Mouse (Mus musculus): ENCODE data around the gene Trappc13. TPM values are rescaled to one million over a fixed set of nuclear protein-coding genes. Genes with fewer than 3 reads are reported as not detected.
"Not testable (repeated sequence)": the region's sequence is repeated elsewhere in the genome, so short reads cannot be mapped to it uniquely, and the experiment has no call there.

Gene Trappc13
- polyA plus RNA-seq (2016; fragmentation: Nextera tagmentation; extraction: Ambion mirVana) = 52.7 and 54.5 TPM in 2 replicates

DNA sequence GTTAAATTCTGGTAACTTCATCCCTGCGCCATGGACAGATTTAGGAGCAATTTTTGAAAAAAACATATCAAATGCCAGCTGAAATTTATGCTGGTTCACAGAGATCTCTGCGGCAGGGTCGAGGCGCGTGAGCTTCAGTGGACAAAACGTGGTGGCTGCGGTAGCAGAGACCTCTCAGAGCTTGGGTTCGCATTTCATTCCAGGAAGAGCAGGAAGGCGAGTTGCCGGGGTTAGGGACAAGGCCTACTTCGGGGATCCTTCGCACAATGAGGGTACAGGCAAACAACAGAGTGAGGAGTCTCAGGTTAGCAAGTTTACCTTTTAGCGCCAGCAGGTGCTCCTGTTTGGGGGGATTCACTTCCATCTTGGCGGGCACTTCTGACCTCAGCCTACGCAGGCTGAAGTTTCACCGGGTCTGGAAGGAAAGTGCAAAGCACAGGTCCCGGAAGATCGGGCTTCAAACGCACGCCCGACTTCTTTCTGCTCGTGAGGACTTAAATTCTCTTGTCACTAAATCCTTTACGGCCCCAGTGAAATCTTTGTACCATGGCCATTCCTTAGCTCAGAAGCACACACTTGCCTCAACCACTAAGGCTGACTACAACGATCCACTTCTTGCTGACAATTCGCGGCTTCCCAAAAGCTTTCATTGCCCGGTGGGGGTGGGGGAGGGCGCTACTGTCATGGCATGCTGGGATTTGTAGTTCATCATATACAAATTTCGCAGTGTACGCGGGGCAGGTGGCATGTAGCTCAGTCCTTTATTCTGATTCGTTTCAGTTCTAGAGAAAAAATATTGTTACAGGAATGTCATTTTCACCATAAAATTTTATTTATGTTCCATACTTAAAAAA lies at the start of gene Trappc13:
Gene Trappc13, minus strand, starts transcription at position 674 of the 854 bp plus-strand sequence.
- peak within 1 kb of the TSS; percentile 82 for H3K27ac ChIP-seq (ENCODE audit: poor library complexity, severe bottlenecking)
- H3K4me3 ChIP-seq = peak within 1 kb of the TSS; percentile 72
- no peaks in the 10 kb centered on the region for H3K9me3 ChIP-seq (replicated peaks)
- peaks cover 10% of the 10 kb centered on the region; the same call in 1 of the 2 replicates for H3K36me3 ChIP-seq
- peak within 1 kb of the TSS; percentile 71 for H3K4me2 ChIP-seq
- no peaks in the 10 kb centered on the region for H3K27me3 ChIP-seq (replicated peaks)
- H3K9ac ChIP-seq = peak within 1 kb of the TSS; percentile 91
- ATAC-seq (ENCODE audit: insufficient number of reproducible peaks, low FRiP score) = peak; percentile 89
- peaks cover 5% of the 10 kb centered on the region for H3K4me1 ChIP-seq (replicated peaks)
- under 1% methylated on average over 32 of the region's 32 CpGs for WGBS

DNA sequence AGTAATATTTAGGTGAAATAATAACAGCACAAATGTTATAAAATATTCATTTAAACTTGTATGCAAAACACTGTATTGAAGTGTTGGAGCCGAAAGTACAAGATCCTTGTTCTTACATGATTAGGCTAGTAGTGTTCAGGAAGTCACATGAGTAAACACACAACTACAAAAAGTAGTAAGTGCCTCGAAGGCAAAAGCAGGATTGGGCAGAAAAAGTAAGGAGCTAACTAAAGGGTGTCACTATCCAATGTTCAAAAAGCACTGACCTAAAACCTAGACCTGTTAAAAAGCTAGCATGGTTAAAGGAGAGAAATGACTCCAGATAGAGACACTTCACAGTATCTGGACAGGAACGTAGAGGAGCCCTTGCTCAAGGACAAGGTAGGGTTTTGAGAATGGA lies 49.2 kb upstream of the Trappc13 start:
- WGBS = 49% methylated on average over 3 of the region's 3 CpGs
- peak overlapping the region; percentile 75 for H3K4me3 ChIP-seq
- no peaks in the 10 kb centered on the region for H3K27me3 ChIP-seq (replicated peaks)
- H3K27ac ChIP-seq (ENCODE audit: poor library complexity, severe bottlenecking) = no peak overlapping the region
- H3K9me3 ChIP-seq (replicated peaks) = no peaks in the 10 kb centered on the region
- H3K4me1 ChIP-seq (replicated peaks) = peaks cover 8% of the 10 kb centered on the region; the same call in 1 of the 2 replicates
- peak overlapping the region; percentile 84 for H3K9ac ChIP-seq
- no peak for ATAC-seq (ENCODE audit: insufficient number of reproducible peaks, low FRiP score)
- peak overlapping the region; percentile 80 for H3K4me2 ChIP-seq
- peaks cover 7% of the 10 kb centered on the region for H3K36me3 ChIP-seq

DNA sequence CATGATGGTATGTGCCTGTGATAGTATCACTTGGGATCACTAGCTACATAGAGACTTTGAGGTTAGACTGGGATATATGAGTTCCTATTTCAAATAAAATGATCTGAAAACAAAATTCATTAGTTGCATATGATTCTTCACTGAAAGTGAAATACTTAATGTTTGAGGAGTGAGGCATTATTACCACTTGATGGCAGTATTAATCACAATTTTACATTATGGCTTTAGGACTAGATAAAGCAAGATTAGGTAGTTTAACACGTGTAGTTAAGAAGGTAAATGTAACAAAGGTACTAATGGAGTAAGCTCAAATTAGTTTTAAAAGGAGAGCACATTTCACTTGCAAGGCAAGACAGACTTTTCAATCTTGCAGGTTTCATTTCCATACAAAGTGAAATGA lies 26.0 kb upstream of the Trappc13 start:
- H3K27me3 ChIP-seq (replicated peaks) = no peaks in the 10 kb centered on the region
- H3K4me3 ChIP-seq = no peak overlapping the region
- H3K9me3 ChIP-seq (replicated peaks) = no peaks in the 10 kb centered on the region
- H3K9ac ChIP-seq = no peak overlapping the region
- H3K4me1 ChIP-seq (replicated peaks) = no peaks in the 10 kb centered on the region
- H3K36me3 ChIP-seq = peaks cover 24% of the 10 kb centered on the region
- H3K4me2 ChIP-seq = no peak overlapping the region
- no peak overlapping the region for H3K27ac ChIP-seq (ENCODE audit: poor library complexity, severe bottlenecking)
- WGBS = 60% methylated on average over 1 of the region's 1 CpGs
- ATAC-seq (ENCODE audit: insufficient number of reproducible peaks, low FRiP score) = no peak

DNA sequence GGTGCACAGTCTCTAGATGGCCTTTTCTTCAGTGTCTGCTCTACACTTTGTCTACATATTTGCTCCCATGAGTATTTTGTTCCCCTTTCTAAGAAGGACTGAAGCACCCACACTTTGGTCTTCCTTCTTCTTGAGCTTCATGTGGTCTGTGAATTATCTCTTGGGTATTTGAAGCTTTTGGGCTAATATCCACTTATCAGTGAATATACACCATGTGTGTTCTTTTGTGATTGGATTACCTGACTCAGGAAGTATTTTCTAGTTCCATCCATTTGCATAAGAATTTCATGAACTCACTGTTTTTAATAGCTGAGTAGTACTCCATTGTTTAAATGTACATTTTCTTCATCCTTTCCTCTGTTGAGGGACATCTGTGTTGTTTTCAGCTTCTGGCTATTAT lies 17.6 kb upstream of the Trappc13 start:
- not testable (repeated sequence) for H3K27me3 ChIP-seq (replicated peaks); H3K4me3 ChIP-seq; H3K4me1 ChIP-seq (replicated peaks); H3K4me2 ChIP-seq; H3K9me3 ChIP-seq (replicated peaks); H3K27ac ChIP-seq (ENCODE audit: poor library complexity, severe bottlenecking); ATAC-seq (ENCODE audit: insufficient number of reproducible peaks, low FRiP score); H3K9ac ChIP-seq
- H3K36me3 ChIP-seq = peaks cover 41% of the 10 kb centered on the region

DNA sequence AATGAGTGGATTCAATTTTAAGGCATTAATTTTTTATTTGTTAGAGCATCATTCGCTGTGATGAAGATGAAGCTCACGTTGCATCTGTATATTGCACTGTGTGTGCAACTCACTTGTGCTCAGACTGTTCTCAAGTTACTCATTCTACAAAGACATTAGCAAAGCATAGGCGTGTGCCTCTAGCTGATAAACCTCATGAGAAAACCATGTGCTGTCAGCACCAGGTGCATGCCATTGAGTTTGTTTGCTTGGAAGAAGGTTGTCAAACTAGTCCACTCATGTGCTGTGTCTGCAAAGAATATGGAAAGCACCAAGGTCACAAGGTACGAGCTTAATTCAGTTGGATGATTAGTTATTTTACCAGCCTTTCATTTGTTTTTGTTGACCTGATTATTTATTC lies 9.1 kb upstream of the Trappc13 start:
- Histone ChIP-seq H3K4me3 (no peak overlapping the region), H3K9me3 (replicated peaks) (no peaks in the 10 kb centered on the region), H3K4me2 (no peak overlapping the region), H3K4me1 (replicated peaks) (no peaks in the 10 kb centered on the region), H3K9ac (no peak overlapping the region), H3K36me3 (peaks cover 41% of the 10 kb centered on the region), H3K27me3 (replicated peaks) (no peaks in the 10 kb centered on the region), H3K27ac (ENCODE audit: poor library complexity, severe bottlenecking) (no peak overlapping the region)
- 66% methylated on average over 4 of the region's 4 CpGs for WGBS
- ATAC-seq (ENCODE audit: insufficient number of reproducible peaks, low FRiP score) = no peak

DNA sequence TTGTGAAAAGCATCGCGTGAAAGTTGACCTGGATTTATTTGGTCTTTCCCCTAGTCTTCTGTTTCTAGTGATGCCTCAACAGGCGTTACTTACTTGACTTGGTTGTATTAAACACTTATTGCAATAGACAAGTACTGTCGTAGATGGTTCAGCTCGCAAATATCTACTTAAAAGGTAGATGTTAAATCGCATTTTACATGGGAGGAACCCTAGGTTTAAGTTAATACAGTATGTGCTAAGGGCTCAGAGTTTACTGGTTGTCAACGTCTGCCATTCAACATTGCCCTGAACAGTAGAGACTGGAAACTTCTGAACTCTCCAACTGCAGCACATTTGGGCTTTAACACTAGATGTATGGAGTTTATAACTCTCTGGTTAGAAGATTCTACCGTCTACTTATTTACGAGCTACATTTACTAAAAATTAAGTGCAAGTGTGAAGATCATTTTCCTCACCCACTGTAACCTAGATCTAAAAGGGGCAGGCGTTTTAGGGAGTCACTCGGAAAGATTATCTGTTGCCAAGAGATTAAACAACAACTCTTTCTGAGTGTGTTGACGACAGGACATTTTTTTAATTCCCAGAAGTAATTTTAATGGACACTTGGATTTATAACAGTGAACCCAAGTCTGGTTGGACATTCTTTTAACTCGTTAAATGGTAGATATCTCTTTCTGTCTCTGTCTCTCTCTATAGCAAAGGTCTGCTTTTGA lies 1.1 kb upstream of the Trappc13 start:
- Histone ChIP-seq H3K4me3 (peak overlapping the region; percentile 72), H3K9ac (peak overlapping the region; percentile 91), H3K4me2 (peak overlapping the region; percentile 67), H3K9me3 (replicated peaks) (no peaks in the 10 kb centered on the region), H3K36me3 (peaks cover 16% of the 10 kb centered on the region; the same call in 1 of the 2 replicates), H3K4me1 (replicated peaks) (peaks cover 5% of the 10 kb centered on the region), H3K27me3 (replicated peaks) (no peaks in the 10 kb centered on the region), H3K27ac (ENCODE audit: poor library complexity, severe bottlenecking) (peak overlapping the region; percentile 79)
- ATAC-seq (ENCODE audit: insufficient number of reproducible peaks, low FRiP score) = peak; percentile 1; the same call in 1 of the 2 replicates
- WGBS = 13% methylated on average over 13 of the region's 13 CpGs

DNA sequence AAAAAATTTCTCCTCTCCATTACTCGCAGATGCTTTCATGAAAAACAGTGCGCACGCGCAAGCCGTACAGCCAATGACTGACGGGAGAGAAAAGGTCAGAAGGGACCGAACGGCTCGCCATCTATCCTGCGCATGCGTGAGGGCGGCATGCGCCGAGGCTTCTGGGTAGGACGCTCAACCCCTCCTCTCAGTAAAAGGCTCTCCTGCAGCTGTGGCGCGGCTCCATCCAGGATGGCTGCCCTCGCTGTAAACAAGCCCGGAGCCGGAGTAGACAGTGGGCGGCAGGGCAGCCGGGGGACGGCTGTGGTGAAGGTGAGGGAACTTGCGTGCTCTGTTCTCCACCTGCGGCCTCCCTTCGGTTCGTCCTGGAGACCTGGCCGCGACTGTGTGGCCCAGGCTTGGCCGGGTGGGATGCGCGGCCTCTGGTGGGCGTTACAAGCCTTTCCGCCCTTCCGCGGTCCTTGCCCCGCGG lies 417 bp upstream of the Trappc13 start, which contains the start of gene Trim23:
Gene Trim23, plus strand, starts transcription at position 148 of the 472 bp plus-strand sequence.
- H3K27me3 ChIP-seq (replicated peaks) = no peaks in the 10 kb centered on the region
- H3K4me2 ChIP-seq = peak within 1 kb of the TSS; percentile 71
- peak within 1 kb of the TSS; percentile 72 for H3K4me3 ChIP-seq
- under 1% methylated on average over 38 of the region's 38 CpGs for WGBS
- peaks cover 5% of the 10 kb centered on the region for H3K4me1 ChIP-seq (replicated peaks)
- H3K9ac ChIP-seq = peak within 1 kb of the TSS; percentile 91
- peak; percentile 100 for ATAC-seq (ENCODE audit: insufficient number of reproducible peaks, low FRiP score)
- H3K27ac ChIP-seq (ENCODE audit: poor library complexity, severe bottlenecking) = peak within 1 kb of the TSS; percentile 82
- H3K36me3 ChIP-seq = peaks cover 15% of the 10 kb centered on the region; the same call in 1 of the 2 replicates
- no peaks in the 10 kb centered on the region for H3K9me3 ChIP-seq (replicated peaks)

DNA sequence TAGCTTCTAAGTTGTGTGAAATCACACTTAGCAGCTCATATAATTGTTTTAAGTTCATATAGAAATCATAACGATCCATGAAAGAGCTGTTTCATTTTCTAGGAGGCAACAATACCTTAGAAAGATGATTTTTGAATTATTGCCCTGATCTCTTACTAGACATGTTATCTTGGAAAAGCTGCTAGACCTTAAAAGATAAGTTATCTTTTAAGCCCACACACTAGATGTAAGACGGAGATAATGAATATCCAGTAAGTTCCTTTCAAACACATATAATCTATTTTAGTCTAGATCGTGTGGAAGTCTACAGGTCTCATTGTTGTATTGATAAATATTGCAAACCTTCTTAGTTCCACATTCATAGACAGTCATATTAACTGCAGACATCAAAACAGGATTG lies 1.4 kb downstream of the Trappc13 start:
- Histone ChIP-seq H3K27me3 (replicated peaks) (no peaks in the 10 kb centered on the region), H3K36me3 (peaks cover 5% of the 10 kb centered on the region; the same call in 1 of the 2 replicates), H3K9me3 (replicated peaks) (no peaks in the 10 kb centered on the region), H3K4me2 (peak overlapping the region; percentile 60), H3K27ac (ENCODE audit: poor library complexity, severe bottlenecking) (no peak overlapping the region), H3K4me3 (peak overlapping the region; percentile 29), H3K9ac (no peak overlapping the region), H3K4me1 (replicated peaks) (peaks cover 9% of the 10 kb centered on the region)
- WGBS = 64% methylated on average over 3 of the region's 3 CpGs
- no peak for ATAC-seq (ENCODE audit: insufficient number of reproducible peaks, low FRiP score)

DNA sequence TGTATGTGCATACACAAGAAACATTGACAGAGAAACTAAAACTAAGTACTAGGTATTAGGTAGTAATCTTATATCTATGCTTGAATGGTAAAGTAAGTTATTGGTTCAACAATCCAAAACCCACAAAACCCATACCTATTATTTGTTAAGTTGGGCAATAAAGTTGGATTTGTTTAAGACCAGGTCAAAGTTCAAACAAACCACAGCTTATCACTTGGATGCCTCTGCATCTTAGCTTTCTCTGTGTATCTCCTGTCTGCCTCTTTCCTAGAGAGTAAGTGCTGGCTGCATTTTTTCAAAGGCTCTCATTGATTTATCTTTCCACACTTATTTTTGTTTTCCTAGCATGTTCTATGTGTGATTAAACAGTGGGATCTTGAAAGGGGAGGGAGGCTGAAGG lies 5.8 kb downstream of the Trappc13 start:
- H3K27ac ChIP-seq (ENCODE audit: poor library complexity, severe bottlenecking) = no peak overlapping the region
- no peak overlapping the region for H3K4me2 ChIP-seq
- no peaks in the 10 kb centered on the region for H3K27me3 ChIP-seq (replicated peaks)
- peaks cover 9% of the 10 kb centered on the region for H3K4me1 ChIP-seq (replicated peaks)
- H3K9ac ChIP-seq = no peak overlapping the region
- H3K9me3 ChIP-seq (replicated peaks) = peaks cover 3% of the 10 kb centered on the region; the same call in 1 of the 2 replicates
- H3K36me3 ChIP-seq = peaks cover 16% of the 10 kb centered on the region
- no peak overlapping the region for H3K4me3 ChIP-seq
- no peak for ATAC-seq (ENCODE audit: insufficient number of reproducible peaks, low FRiP score)

DNA sequence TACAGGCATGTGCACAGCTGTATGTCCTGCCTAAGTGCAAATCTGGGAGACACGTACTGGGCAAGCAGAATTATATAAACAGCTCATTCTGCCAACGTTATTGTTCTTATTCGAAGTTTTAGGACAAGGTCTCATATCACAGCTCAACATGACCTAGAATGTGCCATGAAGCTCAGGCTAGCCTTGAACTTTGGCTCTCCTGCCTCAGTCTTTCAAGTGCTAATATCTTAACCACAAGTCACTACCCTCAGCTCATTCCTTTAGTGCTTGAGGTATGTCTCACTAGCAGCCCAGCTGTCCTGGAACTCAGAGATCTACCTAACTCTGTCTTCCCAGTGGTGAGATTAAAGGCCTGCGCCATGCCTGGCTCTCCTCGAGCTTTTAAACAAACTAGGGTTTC lies 6.6 kb downstream of the Trappc13 start:
- Histone ChIP-seq H3K4me1 (replicated peaks) (peaks cover 7% of the 10 kb centered on the region), H3K9ac (no peak overlapping the region)
- no peak for ATAC-seq (ENCODE audit: insufficient number of reproducible peaks, low FRiP score)

DNA sequence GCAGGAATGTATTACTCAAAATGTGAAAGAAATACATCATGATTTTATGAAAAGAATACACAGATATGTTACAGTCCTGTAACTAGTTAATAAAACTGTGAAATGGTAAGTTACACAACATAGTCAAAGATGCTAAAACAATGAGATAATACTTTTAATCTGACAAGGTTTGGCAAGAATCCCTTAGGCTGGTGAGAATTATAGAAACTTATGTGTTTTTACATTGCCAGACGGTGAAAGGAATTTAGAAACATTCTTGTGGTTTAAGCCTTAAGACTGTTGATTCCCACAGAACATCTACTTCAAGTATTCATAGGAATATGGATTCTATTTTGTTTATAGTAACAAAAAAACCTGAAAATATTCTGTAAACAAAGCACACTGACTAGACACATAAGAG lies 22.6 kb downstream of the Trappc13 start:
- no peak for ATAC-seq (ENCODE audit: insufficient number of reproducible peaks, low FRiP score)
- no peak overlapping the region for H3K9ac ChIP-seq
- H3K27me3 ChIP-seq (replicated peaks) = no peaks in the 10 kb centered on the region
- H3K4me2 ChIP-seq = no peak overlapping the region
- no peaks in the 10 kb centered on the region for H3K4me1 ChIP-seq (replicated peaks)
- 77% methylated on average over 1 of the region's 1 CpGs for WGBS
- H3K9me3 ChIP-seq (replicated peaks) = no peaks in the 10 kb centered on the region
- peaks cover 47% of the 10 kb centered on the region for H3K36me3 ChIP-seq
- no peak overlapping the region for H3K27ac ChIP-seq (ENCODE audit: poor library complexity, severe bottlenecking)
- H3K4me3 ChIP-seq = no peak overlapping the region

More for the DNA sequence above, 6.6 kb downstream of the Trappc13 start:
- H3K9me3 ChIP-seq (replicated peaks) = peaks cover 3% of the 10 kb centered on the region; the same call in 1 of the 2 replicates
- whole genome bisulfite sequencing = 89% methylated on average over 5 of the region's 5 CpGs
- H3K36me3 ChIP-seq = peaks cover 22% of the 10 kb centered on the region
- H3K4me3 ChIP-seq = no peak overlapping the region
- no peak overlapping the region for H3K27ac ChIP-seq (ENCODE audit: poor library complexity, severe bottlenecking)
- H3K27me3 ChIP-seq (replicated peaks) = no peaks in the 10 kb centered on the region
- H3K4me2 ChIP-seq = no peak overlapping the region

Data from heart, embryonic 12.5 days (tissue).